Mouse (Mus musculus) CH12.LX (cell line): ENCODE data around the gene Spata31d1b. TPM values are rescaled to one million over a fixed set of nuclear protein-coding genes. Genes with fewer than 3 reads are reported as not detected.
A peak's percentile ranks its signal among the peaks of the same experiment; 100 is the strongest.

Source experiments
- DNase-seq: peaks from one replicate; pipeline ENCODE4 v3.0.0-alpha.2; 2013; ENCODE audit errors: extremely low read depth
- H3K27ac ChIP-seq: 2 replicates; pipeline ENCODE4 v1.5.1; 2012; ENCODE audit warnings: low read depth, mild to moderate bottlenecking, control low read depth, moderate library complexity; ENCODE audit not compliant: insufficient read depth
- H3K27me3 ChIP-seq: replicated peaks from 2 replicates; pipeline ENCODE3; 2012; ENCODE audit warnings: inconsistent platforms
- H3K36me3 ChIP-seq, 2 experiments: replicated peaks in 1 of 2; 2 replicates each; pipeline versions ENCODE3 to v1.6.1; 2012; ENCODE audit warnings: inconsistent platforms in 1 of 2, low read length in 1 of 2, mild to moderate bottlenecking in 1 of 2, mixed read lengths in 1 of 2, moderate library complexity in 1 of 2; ENCODE audit not compliant: control insufficient read depth in 1 of 2, insufficient read depth in 1 of 2
- H3K4me1 ChIP-seq, 2 experiments: 2 replicates each; pipeline ENCODE4 v1.6.1; 2012; ENCODE audit warnings: inconsistent platforms in 1 of 2, moderate library complexity in 1 of 2; ENCODE audit not compliant: insufficient read depth in 2 of 2, control insufficient read depth in 1 of 2
- H3K4me2 ChIP-seq: 2 replicates; pipeline ENCODE4 v1.6.1; 2012; ENCODE audit warnings: low read depth, mild to moderate bottlenecking, control low read depth; ENCODE audit not compliant: poor library complexity, insufficient read depth, severe bottlenecking
- H3K4me3 ChIP-seq, 3 experiments: fragments of 150-350 bp in 1 of 3; sonication (generic) in 1 of 3; replicated peaks in 1 of 3; 2 replicates each; pipeline versions ENCODE3 to v1.5.1; 2011 to 2012; ENCODE audit warnings: low read depth in 2 of 3, low read length in 2 of 3, mild to moderate bottlenecking in 2 of 3, moderate library complexity in 2 of 3, control low read depth in 1 of 3, improper control_type of control experiment in 1 of 3, inconsistent platforms in 1 of 3, mixed read lengths in 1 of 3; ENCODE audit not compliant: poor library complexity in 1 of 3
- H3K79me2 ChIP-seq: replicated peaks from 2 replicates; pipeline ENCODE4 v1.6.1; 2012; ENCODE audit warnings: mild to moderate bottlenecking, moderate library complexity; ENCODE audit not compliant: control insufficient read depth, poor library complexity, insufficient read depth, severe bottlenecking; ENCODE audit errors: extremely low read depth
- H3K9ac ChIP-seq: 2 replicates; pipeline ENCODE4 v1.6.1; 2012; ENCODE audit warnings: low read depth, mild to moderate bottlenecking, control low read depth, moderate library complexity; ENCODE audit not compliant: insufficient read depth
- H3K9me3 ChIP-seq: replicated peaks from 2 replicates; pipeline ENCODE3; 2012; ENCODE audit warnings: low read length, inconsistent platforms, mixed read lengths
- BHLHE40 ChIP-seq: IDR thresholded peaks from 2 replicates; pipeline ENCODE4 v1.6.1; 2011; ENCODE audit warnings: mild to moderate bottlenecking, low read depth, low read length, improper control_type of control experiment
- CHD2 ChIP-seq: IDR thresholded peaks from 2 replicates; pipeline ENCODE4 v1.6.1; 2011; ENCODE audit warnings: low read length, improper control_type of control experiment
- ELF1 ChIP-seq: IDR thresholded peaks from 2 replicates; pipeline ENCODE4 v1.6.1; 2014; ENCODE audit warnings: low read depth, mild to moderate bottlenecking, inconsistent platforms, low read length, improper control_type of control experiment
- EP300 ChIP-seq: IDR thresholded peaks from 2 replicates; pipeline ENCODE4 v1.6.1; 2011; ENCODE audit warnings: low read length, improper control_type of control experiment
- GABPA ChIP-seq: IDR thresholded peaks from 2 replicates; pipeline ENCODE4 v1.6.1; 2012; ENCODE audit warnings: low read depth, low read length, improper control_type of control experiment, inconsistent platforms; ENCODE audit not compliant: insufficient replicate concordance
- JUN ChIP-seq: IDR thresholded peaks from 2 replicates; pipeline ENCODE4 v1.6.1; 2011; ENCODE audit warnings: low read depth, mild to moderate bottlenecking, low read length, improper control_type of control experiment, moderate library complexity; ENCODE audit not compliant: insufficient read depth
- JUND ChIP-seq: conservative IDR thresholded peaks from 2 replicates; pipeline ENCODE4 v1.6.1; 2011; ENCODE audit warnings: low read depth, low read length, improper control_type of control experiment
- MAX ChIP-seq: IDR thresholded peaks from 2 replicates; pipeline ENCODE4 v1.6.1; 2011; ENCODE audit warnings: low read length, improper control_type of control experiment
- MXI1 ChIP-seq: IDR thresholded peaks from 2 replicates; pipeline ENCODE4 v1.6.1; 2011; ENCODE audit warnings: mild to moderate bottlenecking, low read depth, low read length, improper control_type of control experiment
- MYC ChIP-seq: IDR thresholded peaks from 2 replicates; pipeline ENCODE4 v1.6.1; 2011; ENCODE audit warnings: low read depth, mild to moderate bottlenecking, improper control_type of control experiment, low read length
- NELFE ChIP-seq: IDR thresholded peaks from 2 replicates; pipeline ENCODE4 v1.6.1; 2011; ENCODE audit warnings: low read depth, low read length, improper control_type of control experiment
- PAX5 ChIP-seq: IDR thresholded peaks from 2 replicates; pipeline ENCODE4 v1.6.1; 2012; ENCODE audit warnings: low read length, inconsistent platforms, mixed read lengths
- POLR2A ChIP-seq: IDR thresholded peaks from 2 replicates; pipeline ENCODE4 v1.6.1; 2011; ENCODE audit warnings: low read depth, mild to moderate bottlenecking, improper control_type of control experiment, low read length
- SIN3A ChIP-seq: IDR thresholded peaks from 2 replicates; pipeline ENCODE4 v1.6.1; 2012; ENCODE audit warnings: low read length, improper control_type of control experiment, inconsistent platforms
- UBTF ChIP-seq: IDR thresholded peaks from 2 replicates; pipeline ENCODE4 v1.6.1; 2012; ENCODE audit warnings: low read depth, mild to moderate bottlenecking, inconsistent platforms, low read length, improper control_type of control experiment, moderate library complexity
- USF2 ChIP-seq: conservative IDR thresholded peaks from 2 replicates; pipeline ENCODE4 v1.6.1; 2011; ENCODE audit warnings: low read depth, low read length, improper control_type of control experiment
- ZC3H11A ChIP-seq: IDR thresholded peaks from 2 replicates; pipeline ENCODE4 v1.6.1; 2012; ENCODE audit warnings: low read depth, mild to moderate bottlenecking, inconsistent platforms, low read length, improper control_type of control experiment
- dilution Hi-C: fragments of 300-500 bp; cut with MboI; formaldehyde crosslinking; loops from 2 replicates; pipeline ENCODE4 v1.14.3; 2020; ENCODE audit warnings: low sequenced_read_pairs; ENCODE audit not compliant: extremely low pct_unique_long_range_greater_than_20kb, extremely low pct_ligation_motif_present
- in situ Hi-C: fragments of 300-500 bp; cut with MboI; formaldehyde crosslinking; loops from 3 replicates; pipeline ENCODE4 v1.14.3; 2019; ENCODE audit warnings: low sequenced_read_pairs, low pct_ligation_motif_present, low pct_unique_long_range_greater_than_20kb, mixed read lengths
- polyA plus RNA-seq: library from polyadenylated mRNA; unstranded; fragments of >175 nt; gene quantifications from 2 replicates; pipeline ENCODE4 v1.2.1, GENCODE M21; 2012; ENCODE audit warnings: low read depth; ENCODE audit not compliant: insufficient read length
- total RNA-seq, 2 experiments: library from RNA; depleted of rRNA; stranded (reverse); fragments of 300-350 nt in 1 of 2; fragments of >200 nt in 1 of 2; gene quantifications; 2 replicates each; pipeline ENCODE4 v1.2.3; 2012 to 2014

The Spata31d1b gene
- total and polyA plus RNA-seq, 3 experiments = 0.09 to 0.30 (median 0.27) TPM

GRCm38 (mm10) chr13:59703514-59703913 is 8.6 kb upstream of the Spata31d1b start:
- dilution Hi-C loops = no loop called here
- Histone ChIP-seq H3K79me2 (no peaks in the 10 kb centered on the region), H3K36me3 (no peaks in the 10 kb centered on the region), H3K9ac (no peak overlapping the region), H3K4me2 (no peak overlapping the region), H3K9me3 (no peaks in the 10 kb centered on the region), H3K4me1 (peaks cover 3 to 6% of the 10 kb centered on the region in 2 experiments; a peak in 3 of 4 replicates), H3K27me3 (peaks cover 17% of the 10 kb centered on the region), H3K27ac (no peak overlapping the region), H3K4me3 (no peak overlapping the region)
- DNase-seq = no peak
- in situ Hi-C loops = no loop called here
- TF ChIP-seq ZC3H11A (no peak), CHD2 (no peak), UBTF (no peak), POLR2A (no peak), USF2 (no peak)

GRCm38 (mm10) chr13:59704562-59704961 is 7.5 kb upstream of the Spata31d1b start:
- in situ Hi-C loops (no loop called here), dilution Hi-C loops (no loop called here)
- H3K4me1 ChIP-seq = peaks cover 3 to 6% of the 10 kb centered on the region in 2 experiments; a peak in 3 of 4 replicates
- TF ChIP-seq NELFE (no peak), JUN (no peak), SIN3A (no peak), JUND (no peak), MYC (no peak), MAX (no peak), MXI1 (no peak), PAX5 (no peak), GABPA (no peak), BHLHE40 (peak; percentile 44; the same call in 1 of the 2 replicates), ELF1 (no peak), CHD2 (0 out of 2 replicates have a peak, but pooled peaks have one; percentile 41), EP300 (no peak)
- H3K79me2 ChIP-seq = no peaks in the 10 kb centered on the region
- no peak for DNase-seq
- H3K36me3 ChIP-seq = no peaks in the 10 kb centered on the region
- H3K27me3 ChIP-seq = peaks cover 17% of the 10 kb centered on the region
- H3K4me3 ChIP-seq = no peak overlapping the region
- H3K4me2 ChIP-seq = no peak overlapping the region
- H3K9me3 ChIP-seq = no peaks in the 10 kb centered on the region
- H3K27ac ChIP-seq = no peak overlapping the region
- H3K9ac ChIP-seq = no peak overlapping the region
